Mouse (Mus musculus): ENCODE data around the gene Ostc. TPM values are rescaled to one million over a fixed set of nuclear protein-coding genes. Genes with fewer than 3 reads are reported as not detected.

Ostc gene
- 236 and 244 TPM in 2 replicates for polyA plus RNA-seq (2015; fragmentation: Nextera tagmentation; extraction: Ambion mirVana)

- TF ChIP-seq CTCF (IDR thresholded peaks at IDR 0.05) (no peak), EP300 (IDR thresholded peaks at IDR 0.05) (peak; percentile 100)
Measured at GRCm38 (mm10) chr3:130708967-130709924, at the start of gene Ostc. Gene Ostc, minus strand, starts transcription at chr3:130709444.

GRCm38 (mm10) chr3:130758157-130758841, 49.1 kb upstream of the Ostc start:
- ATAC-seq (no peak), DNase-seq (ENCODE audit: low spot score) (no peak)
- Histone ChIP-seq H3K9me3 (ENCODE audit: low read length) (no peaks in the 10 kb centered on the region), H3K4me3 (ENCODE audit: low read depth, low read length) (no peak overlapping the region), H3K36me3 (ENCODE audit: insufficient read depth, low read length) (no peaks in the 10 kb centered on the region), H3K27ac (ENCODE audit: low read length) (no peak overlapping the region), H3K4me2 (replicated peaks; ENCODE audit: low read depth, low read length) (no peak overlapping the region), H3K4me1 (ENCODE audit: insufficient read depth, low read depth, low read length) (no peaks in the 10 kb centered on the region), H3K9ac (replicated peaks; ENCODE audit: low read depth) (no peak overlapping the region), H3K27me3 (replicated peaks; ENCODE audit: insufficient read depth, low read length) (no peaks in the 10 kb centered on the region)
- WGBS = 89% methylated on average over 15 of the region's 15 CpGs
- TF ChIP-seq EP300 (IDR thresholded peaks at IDR 0.05) = no peak
- no peak for TF ChIP-seq CTCF (IDR thresholded peaks at IDR 0.05)

More at GRCm38 (mm10) chr3:130708967-130709924, at the start of gene Ostc:
- Histone ChIP-seq H3K27me3 (replicated peaks; ENCODE audit: insufficient read depth, low read length) (no peaks in the 10 kb centered on the region), H3K27ac (ENCODE audit: low read length) (peak within 1 kb of the TSS; percentile 80), H3K4me1 (ENCODE audit: insufficient read depth, low read depth, low read length) (0 out of 2 replicates have a peak, but pooled peaks cover 9% of the 10 kb centered on the region), H3K4me2 (replicated peaks; ENCODE audit: low read depth, low read length) (peak within 1 kb of the TSS; percentile 70), H3K9me3 (ENCODE audit: low read length) (no peaks in the 10 kb centered on the region), H3K9ac (replicated peaks; ENCODE audit: low read depth) (peak within 1 kb of the TSS; percentile 85), H3K4me3 (ENCODE audit: low read depth, low read length) (peak within 1 kb of the TSS; percentile 91), H3K36me3 (ENCODE audit: insufficient read depth, low read length) (no peaks in the 10 kb centered on the region)
- ATAC-seq (peak; percentile 98), DNase-seq (ENCODE audit: low spot score) (peak; percentile 99)
- under 1% methylated on average over 45 of the region's 45 CpGs for WGBS

GRCm38 (mm10) chr3:130757117-130757852, 48.0 kb upstream of the Ostc start:
- Histone ChIP-seq H3K4me2 (replicated peaks; ENCODE audit: low read depth, low read length) (no peak overlapping the region), H3K36me3 (ENCODE audit: insufficient read depth, low read length) (no peaks in the 10 kb centered on the region), H3K9me3 (ENCODE audit: low read length) (no peaks in the 10 kb centered on the region), H3K4me1 (ENCODE audit: insufficient read depth, low read depth, low read length) (no peaks in the 10 kb centered on the region), H3K4me3 (ENCODE audit: low read depth, low read length) (no peak overlapping the region), H3K9ac (replicated peaks; ENCODE audit: low read depth) (no peak overlapping the region), H3K27ac (ENCODE audit: low read length) (no peak overlapping the region), H3K27me3 (replicated peaks; ENCODE audit: insufficient read depth, low read length) (no peaks in the 10 kb centered on the region)
- TF ChIP-seq CTCF (IDR thresholded peaks at IDR 0.05) (no peak), EP300 (IDR thresholded peaks at IDR 0.05) (no peak)
- WGBS = 78% methylated on average over 8 of the region's 8 CpGs
- ATAC-seq (no peak), DNase-seq (ENCODE audit: low spot score) (no peak)

- H3K4me1 ChIP-seq (ENCODE audit: insufficient read depth, low read depth, low read length) = no peaks in the 10 kb centered on the region
- WGBS = 75% methylated on average over 3 of the region's 3 CpGs
- H3K36me3 ChIP-seq (ENCODE audit: insufficient read depth, low read length) = no peaks in the 10 kb centered on the region
- no peaks in the 10 kb centered on the region for H3K27me3 ChIP-seq (replicated peaks; ENCODE audit: insufficient read depth, low read length)
- ATAC-seq = no peak
- H3K4me3 ChIP-seq (ENCODE audit: low read depth, low read length) = no peak overlapping the region
- H3K4me2 ChIP-seq (replicated peaks; ENCODE audit: low read depth, low read length) = no peak overlapping the region
- no peaks in the 10 kb centered on the region for H3K9me3 ChIP-seq (ENCODE audit: low read length)
- no peak overlapping the region for H3K9ac ChIP-seq (replicated peaks; ENCODE audit: low read depth)
- DNase-seq (ENCODE audit: low spot score) = no peak
- TF ChIP-seq EP300 (IDR thresholded peaks at IDR 0.05) (no peak), CTCF (IDR thresholded peaks at IDR 0.05) (no peak)
- H3K27ac ChIP-seq (ENCODE audit: low read length) = no peak overlapping the region
Measured at GRCm38 (mm10) chr3:130749206-130749605, 40.0 kb upstream of the Ostc start.

GRCm38 (mm10) chr3:130746673-130747619, 37.7 kb upstream of the Ostc start:
- DNase-seq (ENCODE audit: low spot score) (no peak), ATAC-seq (no peak)
- Histone ChIP-seq H3K4me3 (ENCODE audit: low read depth, low read length) (no peak overlapping the region), H3K4me2 (replicated peaks; ENCODE audit: low read depth, low read length) (no peak overlapping the region), H3K9me3 (ENCODE audit: low read length) (no peaks in the 10 kb centered on the region), H3K4me1 (ENCODE audit: insufficient read depth, low read depth, low read length) (no peaks in the 10 kb centered on the region), H3K36me3 (ENCODE audit: insufficient read depth, low read length) (no peaks in the 10 kb centered on the region), H3K27me3 (replicated peaks; ENCODE audit: insufficient read depth, low read length) (no peaks in the 10 kb centered on the region), H3K27ac (ENCODE audit: low read length) (no peak overlapping the region), H3K9ac (replicated peaks; ENCODE audit: low read depth) (no peak overlapping the region)
- TF ChIP-seq CTCF (IDR thresholded peaks at IDR 0.05) = no peak
- TF ChIP-seq EP300 (IDR thresholded peaks at IDR 0.05) = no peak
- 74% methylated on average over 10 of the region's 10 CpGs for WGBS

Data from lung, postnatal 0 days (tissue).